Mouse (Mus musculus): ENCODE data around the gene Ccnj.

Gene Ccnj

DNA sequence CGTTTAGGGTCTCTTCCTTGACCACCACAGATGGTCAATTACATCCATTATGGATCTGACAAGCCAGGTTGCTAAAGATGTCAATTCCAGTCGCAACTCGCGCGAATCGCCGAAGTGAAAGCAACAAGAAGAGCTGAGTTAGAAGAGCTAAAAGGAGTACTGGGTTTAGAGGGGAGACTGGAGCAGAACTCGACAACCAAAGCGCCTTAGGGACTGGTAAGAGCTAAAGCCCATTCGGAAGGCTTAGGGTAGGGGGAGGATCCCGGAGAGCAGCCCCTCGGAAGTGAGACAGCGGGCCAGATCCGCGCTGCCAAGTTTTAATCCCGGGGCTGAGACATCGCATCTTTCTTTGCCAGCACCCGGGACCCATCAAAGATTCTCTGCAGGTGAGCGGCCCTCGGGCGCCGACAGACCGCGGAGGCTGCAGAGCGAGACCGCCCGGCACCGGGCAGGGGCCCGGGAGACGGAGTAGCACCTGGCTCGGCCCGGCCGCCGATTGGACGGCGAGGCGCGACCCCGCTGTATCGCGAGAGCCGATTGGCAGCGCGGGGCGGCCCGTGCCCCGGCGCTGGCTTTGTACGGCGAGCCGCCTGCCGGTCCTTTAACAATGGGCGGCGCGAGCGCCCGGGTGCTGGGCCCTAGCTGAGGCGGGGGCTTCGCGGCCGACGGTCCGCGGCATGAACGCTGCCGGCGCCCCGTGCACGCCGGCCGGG, at the start of gene Ccnj:
Gene Ccnj (plus strand): TSS at position 577 of the 713 bp plus-strand sequence.
- peak; percentile 93 to 96 for DNase-seq

DNA sequence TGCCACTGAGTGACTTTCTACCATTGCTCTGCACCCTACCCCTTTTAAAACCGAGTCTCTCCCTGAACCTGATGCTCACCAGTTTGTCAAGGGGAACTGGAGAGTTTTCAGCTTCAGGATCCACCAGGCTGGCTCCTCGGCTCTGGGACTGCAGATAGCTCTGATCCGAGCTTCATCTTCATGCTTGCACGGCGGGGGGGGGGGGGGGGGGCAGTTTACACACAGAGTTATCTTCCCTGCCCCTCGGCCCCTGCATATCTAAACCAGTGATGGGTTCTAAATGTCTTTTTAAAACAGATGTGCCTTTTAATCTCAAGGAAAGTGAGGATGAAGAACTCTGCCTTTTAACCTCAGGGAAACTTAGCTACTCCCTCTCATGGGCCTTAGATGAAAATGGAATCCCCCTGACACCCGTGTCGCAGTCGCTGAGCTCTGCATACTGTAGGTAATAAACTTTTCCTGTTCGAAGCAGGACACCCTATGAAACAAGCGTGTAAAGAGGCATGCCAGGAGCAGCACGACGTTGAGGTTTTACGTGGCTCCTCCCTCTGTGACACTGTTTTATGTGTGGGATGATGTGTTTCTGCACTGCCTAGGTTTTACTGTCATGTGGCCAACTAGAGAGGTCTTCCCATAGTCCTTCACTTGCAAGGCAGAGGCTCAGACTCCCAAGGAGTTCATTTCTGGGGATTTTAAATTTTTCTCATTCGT, 42.9 kb upstream of the Ccnj start:
- DNase-seq: no peak

DNA sequence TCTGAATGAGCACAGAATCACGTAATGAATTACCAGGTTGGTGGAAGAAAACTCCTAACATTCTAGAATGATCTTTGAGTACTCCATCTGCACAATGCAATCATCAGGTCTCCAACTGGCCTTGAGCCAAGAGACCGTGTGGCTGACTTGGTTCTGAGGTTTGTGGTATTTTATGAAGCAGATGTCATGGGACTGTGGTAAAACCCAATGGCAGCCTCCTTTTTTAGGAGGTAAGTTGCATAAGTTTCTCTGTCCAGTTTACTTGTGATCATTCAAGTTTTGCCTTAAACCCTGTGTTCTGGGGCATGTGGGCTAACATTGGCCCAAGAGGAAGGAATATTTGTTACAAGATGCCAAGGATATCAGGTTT, 42.4 kb upstream of the Ccnj start:
- DNase-seq: no peak

DNA sequence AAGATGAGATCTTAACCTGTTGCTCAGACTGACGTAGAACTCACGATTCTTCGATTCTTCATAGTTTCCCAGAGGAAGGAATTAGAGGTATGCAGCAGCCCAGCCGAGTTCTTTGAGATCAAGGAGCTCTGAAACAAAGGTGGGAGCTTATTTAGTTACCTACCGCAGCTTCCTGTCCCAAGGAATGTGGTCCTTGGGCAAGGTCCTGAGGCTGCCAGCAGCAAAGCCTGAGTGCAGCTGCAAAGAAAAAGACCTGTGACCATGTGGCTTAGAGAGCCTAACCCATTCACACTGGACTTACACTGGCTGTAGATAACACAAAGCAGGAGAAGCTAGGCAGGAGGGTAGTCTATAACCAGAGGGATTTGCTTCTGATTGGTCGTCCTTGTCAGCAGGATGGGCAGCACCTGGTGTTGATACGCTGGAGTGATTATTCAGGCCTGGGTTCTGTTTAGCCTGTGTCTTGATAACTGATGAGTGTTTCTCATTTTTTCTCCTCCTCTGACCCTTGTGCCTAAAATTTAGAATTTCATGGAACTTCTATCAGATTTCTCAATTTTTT, 25.8 kb upstream of the Ccnj start:
- DNase-seq: no peak

DNA sequence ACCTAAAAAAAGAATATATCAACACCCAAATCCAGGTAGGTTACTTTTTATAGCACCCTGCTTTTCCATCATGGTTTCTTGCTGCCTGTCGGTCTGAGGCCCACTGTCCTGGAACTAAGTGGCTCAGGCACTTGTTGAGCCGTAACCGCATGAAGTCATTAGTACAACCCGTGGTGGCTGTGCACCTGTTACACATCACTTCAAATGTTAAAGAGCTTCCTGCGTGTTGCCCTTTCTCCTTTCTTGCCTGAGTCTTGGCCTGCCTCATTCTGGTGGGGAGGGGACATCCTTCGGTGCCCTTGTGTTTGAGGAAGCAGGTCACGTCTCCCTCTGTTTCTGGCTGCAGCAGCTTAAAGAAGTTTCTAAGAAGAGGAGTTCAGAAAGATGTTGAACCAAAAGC, 21.2 kb upstream of the Ccnj start:
- DNase-seq: peak; percentile 59 to 66

DNA sequence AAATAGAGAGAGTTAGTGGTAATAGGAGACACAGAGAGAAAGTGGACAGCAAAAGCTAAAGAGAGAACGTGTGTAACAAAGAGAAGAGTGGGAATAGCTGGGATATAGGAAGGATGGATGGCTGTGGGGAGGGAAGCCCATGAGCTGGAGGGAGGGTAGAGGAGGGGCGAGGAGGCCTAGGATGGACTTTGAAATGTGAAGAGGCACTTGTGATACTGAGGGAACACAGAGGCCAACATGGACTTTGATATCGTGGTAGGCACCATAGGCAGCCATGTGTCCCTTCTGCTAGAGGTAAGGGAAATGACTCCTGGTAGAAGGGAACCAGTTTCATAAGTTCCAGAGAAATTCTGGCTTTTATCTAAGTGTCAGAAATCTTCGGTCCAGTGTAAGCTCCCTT, 19.2 kb upstream of the Ccnj start:
- no peak for DNase-seq

DNA sequence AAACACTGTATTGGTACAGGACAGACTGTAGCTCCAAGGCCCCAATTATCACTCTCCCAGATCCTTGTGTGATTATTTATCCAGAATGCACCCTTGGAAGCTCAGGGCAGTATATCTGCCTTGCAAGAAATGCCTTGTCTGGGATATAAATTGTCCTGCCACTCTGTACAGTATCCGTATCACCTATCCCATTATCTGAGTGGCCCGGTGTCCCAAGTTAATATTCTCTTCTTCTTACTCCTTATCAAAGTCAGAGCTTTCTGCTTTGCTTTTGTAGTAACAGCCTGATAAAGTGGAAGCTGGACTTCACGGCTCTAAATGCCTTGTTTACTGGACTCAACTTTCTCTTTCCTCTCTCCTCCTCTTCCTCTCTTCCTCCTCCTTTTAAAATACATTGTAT, 18.3 kb upstream of the Ccnj start:
- no peak for DNase-seq

DNA sequence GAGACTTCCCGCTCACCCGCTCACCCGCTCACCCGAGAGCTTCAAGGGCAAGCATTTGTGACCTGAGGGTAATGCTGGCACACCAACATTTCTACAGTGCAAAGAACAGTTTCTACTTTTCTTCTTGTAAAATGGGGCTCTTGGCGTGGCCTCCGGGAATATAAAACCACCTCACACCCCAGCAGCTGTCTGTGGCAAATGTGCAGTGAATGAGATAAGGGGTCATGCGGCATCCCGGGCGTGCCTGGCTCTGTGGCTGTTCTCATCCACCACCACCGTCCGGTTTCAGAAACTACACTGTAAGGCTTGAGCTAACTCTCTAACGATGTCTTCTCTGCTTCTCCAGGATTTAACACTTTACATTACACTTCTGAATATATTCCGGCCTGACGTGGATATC, 17.7 kb upstream of the Ccnj start:
- DNase-seq: no peak

DNA sequence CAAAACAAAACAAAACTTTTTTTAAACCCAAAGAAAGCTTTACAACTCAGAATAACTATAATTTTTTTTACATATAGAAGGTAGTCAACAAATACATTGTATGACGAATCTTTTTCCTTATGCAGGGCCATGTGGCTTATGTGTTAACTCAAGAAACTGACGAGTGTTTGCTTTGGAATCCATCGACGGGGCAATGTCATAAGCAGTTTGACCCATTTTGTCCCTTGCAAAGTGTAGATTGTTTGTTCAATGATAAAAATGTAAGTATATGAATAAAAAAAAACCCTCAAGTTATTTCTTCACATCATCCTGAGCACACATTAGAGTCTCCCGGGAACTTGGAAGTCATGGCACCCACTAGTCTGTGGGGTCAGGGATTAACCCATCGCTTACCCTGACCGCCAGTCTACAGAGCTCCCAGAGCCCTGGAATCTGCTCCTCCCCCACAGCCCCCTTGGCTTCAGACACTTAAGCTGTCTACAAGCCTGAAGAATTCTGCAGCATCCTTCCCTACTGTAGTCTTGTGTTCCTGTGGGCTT, 15.4 kb upstream of the Ccnj start:
- no peak for DNase-seq

DNA sequence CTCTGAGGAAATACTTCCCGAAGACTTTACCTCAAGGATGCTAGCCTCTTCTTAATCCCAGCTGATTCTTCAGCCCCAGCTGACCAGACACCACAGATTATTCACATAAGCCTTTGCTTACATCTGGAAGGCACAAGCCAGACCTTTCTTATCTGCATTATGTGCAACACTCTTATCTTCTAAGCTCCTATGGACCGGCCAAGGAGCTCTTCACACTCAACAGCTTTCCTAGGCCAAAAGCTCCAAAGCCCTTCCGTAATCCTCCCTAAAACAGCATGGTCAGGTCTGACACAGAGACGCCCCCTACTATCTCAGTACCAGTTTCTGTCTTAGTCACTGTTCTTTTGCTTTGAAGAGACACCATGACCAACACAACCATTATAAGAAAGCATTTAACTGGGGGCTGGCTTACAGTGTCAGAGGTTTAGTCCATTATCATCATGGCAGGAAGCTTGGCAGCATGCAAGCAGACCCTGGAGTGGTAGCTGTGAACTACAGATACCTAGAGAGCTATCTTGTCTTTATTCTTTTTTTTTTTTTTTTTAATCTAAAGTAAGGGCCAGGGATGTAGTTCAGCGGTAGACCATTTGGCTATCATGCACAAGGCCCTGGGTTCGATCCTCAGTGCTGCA, 13.1 kb upstream of the Ccnj start:
- no peak for DNase-seq

DNA sequence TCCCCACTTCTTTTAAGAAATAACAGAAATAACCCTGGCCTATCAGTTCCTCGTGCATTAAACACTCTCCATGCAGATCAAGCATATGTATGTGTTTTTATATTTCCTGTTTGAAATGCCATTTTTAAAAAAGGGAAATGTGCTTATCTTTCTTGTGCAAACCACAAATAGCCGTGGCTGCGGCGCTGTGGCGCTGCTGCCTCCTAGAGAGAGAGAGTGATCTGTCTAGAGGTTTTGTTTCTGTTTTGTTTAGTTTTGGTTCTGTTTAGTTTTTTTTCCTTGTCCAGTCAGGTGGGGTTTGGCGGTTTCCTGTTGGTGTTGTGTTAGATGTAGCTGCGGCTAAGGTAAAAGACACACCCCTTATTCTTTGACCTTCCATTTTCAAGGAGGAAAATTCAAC, 12.3 kb upstream of the Ccnj start:
- peak; percentile 79 to 83 for DNase-seq

DNA sequence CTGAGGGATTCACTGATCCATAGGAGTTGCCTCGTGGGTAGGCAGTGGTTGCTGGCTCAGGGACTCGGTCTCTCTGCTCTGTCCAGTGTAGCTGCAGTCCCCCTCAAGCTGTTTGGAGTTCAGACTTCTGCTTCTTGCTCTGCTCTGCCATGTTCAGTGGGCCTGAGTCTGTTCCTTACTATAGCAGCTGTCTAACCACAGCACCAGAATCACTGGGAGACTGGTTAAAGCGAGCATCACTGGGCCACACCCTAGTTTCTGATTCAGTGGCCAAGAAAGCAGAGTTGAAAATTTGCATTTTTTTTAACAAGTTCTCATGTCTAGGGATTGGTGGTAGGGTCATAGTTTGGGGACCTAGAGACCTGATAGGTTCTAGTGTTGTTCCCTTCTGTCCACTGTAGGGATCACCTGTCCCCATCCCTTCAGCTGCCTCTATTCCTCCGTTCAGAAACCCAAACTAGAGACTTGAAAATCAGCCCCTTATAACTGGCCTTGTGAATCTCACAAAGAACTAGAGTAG, 9.7 kb upstream of the Ccnj start:
- peak; percentile 51 to 55 for DNase-seq

DNA sequence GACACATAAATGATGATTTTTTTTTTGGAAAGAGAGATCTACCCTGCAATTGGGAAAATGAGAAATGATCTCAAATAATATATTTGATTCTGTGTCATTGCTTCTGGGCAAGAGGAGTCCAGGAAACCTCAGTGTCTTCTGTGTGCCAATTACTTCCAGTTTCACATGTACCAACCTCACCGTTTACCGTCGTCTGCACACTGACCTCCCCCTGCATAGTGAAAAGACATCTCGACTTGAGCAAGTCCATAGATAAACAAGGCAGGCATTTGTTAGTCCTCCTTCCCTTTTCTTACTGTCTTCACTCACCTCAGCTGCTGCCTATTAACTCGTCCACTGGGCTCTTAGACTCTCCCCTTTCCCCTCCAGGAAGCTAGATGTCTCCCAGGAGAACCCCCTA, 5.4 kb upstream of the Ccnj start:
- no peak for DNase-seq

DNA sequence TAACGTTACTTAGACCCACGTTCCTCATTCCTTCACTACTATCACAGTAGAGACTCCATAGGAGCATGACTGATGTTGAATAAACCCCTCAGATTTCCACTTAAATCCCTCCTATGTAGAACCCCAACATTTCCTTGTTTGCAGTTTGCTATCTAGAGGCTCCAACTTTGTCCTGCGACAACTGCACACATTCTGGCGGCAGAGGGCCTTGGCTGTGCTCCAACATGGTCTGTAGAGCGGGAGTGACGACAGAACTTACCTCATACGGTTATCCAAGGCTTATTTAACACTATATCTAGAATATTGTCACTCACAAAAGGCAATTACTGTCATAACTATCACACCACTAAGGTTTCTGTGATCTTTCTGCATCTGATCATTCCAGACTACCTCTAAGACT, 4.3 kb upstream of the Ccnj start:
- DNase-seq: no peak

DNA sequence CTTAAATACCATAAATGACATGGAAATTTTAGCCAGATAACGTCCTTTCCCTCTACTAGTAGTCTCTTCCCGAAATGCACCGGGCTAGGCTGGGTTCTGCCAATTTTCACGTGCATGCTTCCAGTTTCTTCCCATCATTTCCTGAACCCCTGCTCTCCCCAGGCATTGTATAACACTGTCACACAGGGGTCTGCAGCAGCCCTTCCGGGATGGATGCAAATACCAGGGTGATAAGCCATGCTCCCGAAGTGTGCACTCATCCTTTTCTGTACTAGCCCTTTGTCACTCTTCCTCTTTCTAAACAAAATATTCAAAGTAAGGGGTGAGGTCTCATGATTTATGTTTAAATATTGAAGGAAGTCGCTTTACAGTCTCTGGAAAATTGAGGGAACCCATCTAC, 881 bp upstream of the Ccnj start:
- DNase-seq: peak; percentile 33 to 38

DNA sequence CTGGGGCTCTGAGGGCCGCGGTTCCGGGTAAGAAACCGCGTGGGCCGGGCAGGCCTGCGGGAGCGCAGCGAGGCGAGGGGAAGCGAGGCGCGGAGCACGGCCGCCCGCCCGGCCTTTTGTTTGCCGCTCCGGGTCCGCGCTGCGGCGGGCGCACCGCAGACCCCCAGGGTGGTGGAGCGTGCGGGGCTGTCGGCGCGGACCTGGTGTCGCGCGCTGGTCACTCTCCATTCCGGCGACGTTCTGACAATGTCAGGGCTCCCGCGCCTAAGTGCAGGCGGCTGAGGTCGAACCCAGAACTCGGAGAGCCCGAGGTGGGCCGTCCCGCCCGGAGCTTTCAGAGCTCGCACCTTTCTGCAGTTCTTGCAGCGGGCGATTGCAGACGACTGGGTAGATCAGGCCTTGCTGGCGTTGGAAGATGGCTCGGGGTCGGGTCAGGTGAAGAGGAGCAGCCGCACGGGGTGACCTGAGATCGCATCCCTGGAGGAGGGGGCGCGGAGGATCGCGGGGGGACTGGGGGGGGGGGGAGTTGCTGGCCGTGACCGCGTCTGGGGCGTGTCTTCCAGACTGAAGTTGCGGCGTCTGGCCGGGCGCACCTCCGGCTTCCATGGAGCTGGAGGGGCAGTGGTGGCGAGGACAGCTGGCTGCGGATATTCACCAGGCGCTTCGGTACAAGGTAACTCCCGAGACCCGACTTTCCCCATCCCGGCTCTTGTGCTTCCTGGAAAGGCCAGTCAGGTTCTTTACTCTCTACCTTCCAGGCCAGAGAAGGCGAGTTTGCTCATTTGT, 530 bp downstream of the Ccnj start:
- DNase-seq: peak in 1 of 2 experiments; percentile 49

DNA sequence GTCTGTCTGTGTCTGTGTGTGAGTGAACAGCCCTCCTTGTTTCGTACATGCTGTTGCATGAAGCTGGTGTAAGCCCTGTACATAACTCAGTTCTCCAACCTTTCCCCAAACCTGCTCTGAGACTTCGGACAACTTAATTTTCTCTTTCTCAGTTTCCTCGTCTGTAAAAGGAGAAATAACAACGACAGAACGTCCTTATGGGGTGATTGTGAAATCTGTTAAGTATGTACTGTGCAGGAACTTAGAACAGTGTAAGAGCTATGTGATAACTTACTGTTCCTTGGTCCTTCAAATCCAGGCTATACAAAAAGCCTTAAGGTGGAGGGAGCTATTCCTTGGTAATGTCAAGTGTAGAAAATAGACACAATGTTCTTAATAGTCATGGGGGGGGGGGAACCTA, 1.3 kb downstream of the Ccnj start:
- DNase-seq: no peak

DNA sequence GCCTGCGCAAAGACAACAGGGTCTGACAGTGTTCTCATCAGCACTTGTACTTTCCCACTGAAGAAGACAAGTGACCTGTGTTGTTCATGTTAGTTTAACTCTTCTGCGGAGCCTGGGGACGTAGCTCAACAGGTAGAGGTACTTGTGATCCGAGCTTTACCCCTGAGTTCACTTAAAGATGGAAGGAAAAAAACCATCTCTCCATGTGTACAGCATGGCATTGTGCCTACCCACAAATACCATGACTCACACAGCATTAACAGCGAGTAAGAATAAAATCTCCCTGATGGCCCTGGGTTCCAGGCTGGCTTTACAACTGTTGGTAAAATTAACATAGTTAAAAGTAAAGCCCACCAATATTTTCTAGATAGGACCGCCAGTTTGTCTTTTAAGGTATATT, 3.4 kb downstream of the Ccnj start:
- no peak for DNase-seq

DNA sequence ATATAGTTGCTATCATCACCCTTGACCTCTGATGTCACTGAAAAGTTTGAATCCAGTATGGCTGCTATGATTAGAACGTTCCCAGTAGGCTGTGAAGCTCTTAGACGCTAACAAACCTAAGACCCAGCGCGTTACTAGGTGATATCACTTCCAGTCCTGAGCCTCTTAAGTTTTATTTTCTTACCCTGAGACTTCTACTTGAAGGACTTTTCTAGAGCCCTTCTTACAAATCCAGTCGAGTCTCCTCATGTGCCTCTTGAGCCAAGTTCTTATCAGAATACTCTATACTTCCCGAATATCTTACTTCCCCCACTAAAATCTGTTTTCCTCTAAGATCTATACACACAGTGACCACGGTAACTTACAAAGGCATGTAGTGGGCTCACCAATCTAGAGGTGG, 7.1 kb downstream of the Ccnj start:
- DNase-seq: no peak

DNA sequence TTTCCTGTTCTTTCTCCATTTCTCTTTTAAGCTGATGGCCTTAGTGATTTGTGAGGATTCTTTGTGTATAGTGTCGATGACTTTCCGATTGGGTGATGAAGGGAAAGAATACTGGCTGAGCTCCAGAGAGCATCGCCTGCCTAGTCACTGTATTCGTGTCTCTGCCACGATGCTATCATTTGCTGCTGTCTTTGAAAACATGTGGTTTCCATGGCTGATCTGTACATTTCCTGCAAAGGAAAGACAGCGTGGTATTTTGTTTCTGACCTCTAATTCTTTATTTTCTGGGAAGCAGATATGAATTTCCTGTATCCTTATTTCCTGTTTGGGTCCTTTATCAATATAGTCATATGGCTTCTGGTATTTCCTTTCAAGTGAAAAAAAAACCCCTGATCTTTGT, 9.2 kb downstream of the Ccnj start:
- DNase-seq: no peak

DNA sequence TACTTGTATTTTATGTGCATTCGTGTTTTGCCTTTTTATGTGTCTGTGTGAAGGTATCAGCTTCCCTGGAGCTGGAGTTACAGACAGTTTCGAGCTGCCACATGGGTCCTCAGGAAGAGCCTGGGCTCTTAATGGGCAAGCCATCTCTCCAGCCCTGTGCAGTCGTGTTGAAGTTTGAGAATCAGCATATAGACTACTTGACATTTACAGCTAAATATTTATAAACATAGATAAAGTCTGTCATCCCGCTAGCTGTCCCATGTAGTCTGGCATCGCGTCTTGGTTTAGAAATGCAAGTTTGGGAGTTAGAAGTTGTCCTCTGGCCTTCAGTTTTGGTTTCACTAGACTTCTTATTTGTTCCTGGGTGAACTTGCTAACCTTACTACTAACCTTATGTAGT, 10.0 kb downstream of the Ccnj start:
- no peak for DNase-seq

DNA sequence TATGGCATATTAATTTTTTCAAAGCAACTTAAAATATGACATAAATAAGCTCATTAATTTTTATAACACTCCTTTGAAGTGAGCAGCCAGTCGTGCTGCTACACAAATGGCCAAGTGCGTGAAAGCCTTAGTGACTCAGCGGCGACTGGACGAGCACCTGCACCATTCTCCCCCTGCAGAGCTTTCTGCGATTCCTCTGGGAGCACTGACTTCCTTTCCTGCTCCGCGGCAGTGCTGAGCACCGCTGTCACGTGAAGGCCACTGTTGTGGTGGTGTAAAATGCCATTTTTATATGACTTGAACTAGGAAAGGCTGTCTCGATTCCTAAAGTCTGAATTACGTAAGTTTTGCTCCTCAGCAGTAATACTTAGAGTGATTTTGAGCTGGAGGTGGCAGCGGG, 10.5 kb downstream of the Ccnj start:
- DNase-seq: no peak

DNA sequence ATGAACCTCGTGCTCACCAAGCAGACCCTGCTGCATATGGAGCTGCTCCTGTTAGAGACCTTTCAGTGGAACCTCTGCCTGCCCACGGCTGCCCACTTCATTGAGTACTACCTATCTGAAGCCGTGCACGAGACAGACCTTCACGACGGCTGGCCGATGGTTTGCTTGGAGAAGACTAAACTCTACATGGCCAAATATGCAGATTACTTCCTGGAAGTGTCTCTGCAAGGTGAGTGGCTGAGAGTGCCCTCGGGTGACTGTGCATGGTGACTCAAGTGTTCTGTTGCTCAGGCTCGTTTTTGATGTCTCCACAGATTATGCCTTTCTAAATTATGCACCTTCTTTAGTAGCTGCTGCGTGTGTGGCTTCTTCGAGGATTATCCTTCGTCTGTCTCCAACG, 13.7 kb downstream of the Ccnj start:
- DNase-seq: no peak

All from B cell, adult 2 months (primary cell).